Mouse (Mus musculus) olfactory bulb, adult 2 months (tissue): ENCODE results near the gene Morc4.

Experiments used
- CTCF ChIP-seq: fragments of 200-500 bp; IDR thresholded peaks from 2 replicates; pipeline ENCODE4 v1.5.1; 2012; ENCODE audit warnings: low read depth, mild to moderate bottlenecking, low read length, moderate library complexity; ENCODE audit not compliant: insufficient read depth
- POLR2A ChIP-seq: fragments of 200-500 bp; IDR thresholded peaks from 2 replicates; pipeline ENCODE4 v1.6.1; 2012; ENCODE audit warnings: mild to moderate bottlenecking, low read depth, low read length, moderate library complexity; ENCODE audit not compliant: insufficient read depth

DNA sequence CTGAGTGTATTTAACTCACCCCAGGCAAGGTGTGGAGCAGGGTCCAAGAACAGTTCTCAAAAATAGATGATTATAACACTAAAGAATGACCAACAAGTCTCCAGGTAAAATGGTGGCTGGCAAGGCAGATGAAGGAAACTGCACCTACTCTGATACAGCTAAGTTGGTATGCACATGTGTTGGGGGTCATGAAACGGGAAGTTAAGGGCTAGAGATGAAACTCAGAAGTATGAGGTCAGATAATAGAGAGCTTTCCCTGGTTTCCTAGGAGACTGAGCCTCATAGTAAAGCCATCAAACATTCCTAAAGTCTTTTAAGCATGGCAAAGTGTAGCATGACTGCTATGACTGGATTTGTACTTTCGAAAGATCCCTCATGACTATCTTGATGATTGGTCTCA lies 68.4 kb downstream of the Morc4 start:
- no peak for TF ChIP-seq CTCF
- TF ChIP-seq POLR2A = no peak
